Mouse (Mus musculus): Measurements from ENCODE around the gene Mfsd10. TPM values are rescaled to one million over a fixed set of nuclear protein-coding genes. Genes with fewer than 3 reads are reported as not detected.

Gene Mfsd10
- polyA plus RNA-seq, 1 experiment from 2014 or later: 93.6 TPM

GRCm38 (mm10) chr5:34591388-34592004 lies 45.5 kb downstream of the Mfsd10 start:
- Histone ChIP-seq H3K27me3 (ENCODE audit: control insufficient read depth, insufficient read depth, low read length) (no peaks in the 10 kb centered on the region), H3K4me1 (ENCODE audit: control insufficient read depth, insufficient read depth, low read length) (peaks cover 14% of the 10 kb centered on the region; the same call in 1 of the 2 replicates), H3K36me3 (ENCODE audit: control insufficient read depth, insufficient read depth, low read length) (no peaks in the 10 kb centered on the region), H3K4me2 (ENCODE audit: low read length) (no peak overlapping the region), H3K27ac (replicated peaks; ENCODE audit: low read depth, low read length) (no peak overlapping the region), H3K4me3 (replicated peaks; ENCODE audit: low read depth, low read length) (no peak overlapping the region), H3K9me3 (ENCODE audit: control insufficient read depth, low read length) (no peaks in the 10 kb centered on the region), H3K9ac (replicated peaks; ENCODE audit: low read length) (no peak overlapping the region)
- ATAC-seq (ENCODE audit: low FRiP score, low TSS enrichment) (no peak), DNase-seq (peak; percentile 29)
- WGBS: 15% methylated on average over 5 of the region's 5 CpGs

- no peak overlapping the region for H3K4me3 ChIP-seq (replicated peaks; ENCODE audit: low read depth, low read length)
- H3K9ac ChIP-seq (replicated peaks; ENCODE audit: low read length): no peak overlapping the region
- H3K36me3 ChIP-seq (ENCODE audit: control insufficient read depth, insufficient read depth, low read length): no peaks in the 10 kb centered on the region
- DNase-seq: no peak
- H3K9me3 ChIP-seq (ENCODE audit: control insufficient read depth, low read length): no peaks in the 10 kb centered on the region
- peaks cover 14% of the 10 kb centered on the region; the same call in 1 of the 2 replicates for H3K4me1 ChIP-seq (ENCODE audit: control insufficient read depth, insufficient read depth, low read length)
- H3K27me3 ChIP-seq (ENCODE audit: control insufficient read depth, insufficient read depth, low read length): no peaks in the 10 kb centered on the region
- no peak overlapping the region for H3K27ac ChIP-seq (replicated peaks; ENCODE audit: low read depth, low read length)
- 38% methylated on average over 4 of the region's 4 CpGs for WGBS
- no peak overlapping the region for H3K4me2 ChIP-seq (ENCODE audit: low read length)
- ATAC-seq (ENCODE audit: low FRiP score, low TSS enrichment): no peak
Observed at GRCm38 (mm10) chr5:34590702-34591101, 46.3 kb downstream of the Mfsd10 start.

- Histone ChIP-seq H3K9ac (replicated peaks; ENCODE audit: low read length) (no peak overlapping the region), H3K9me3 (ENCODE audit: control insufficient read depth, low read length) (no peaks in the 10 kb centered on the region), H3K36me3 (ENCODE audit: control insufficient read depth, insufficient read depth, low read length) (no peaks in the 10 kb centered on the region), H3K4me2 (ENCODE audit: low read length) (no peak overlapping the region), H3K27me3 (ENCODE audit: control insufficient read depth, insufficient read depth, low read length) (no peaks in the 10 kb centered on the region), H3K4me1 (ENCODE audit: control insufficient read depth, insufficient read depth, low read length) (peaks cover 14% of the 10 kb centered on the region; the same call in 1 of the 2 replicates), H3K4me3 (replicated peaks; ENCODE audit: low read depth, low read length) (no peak overlapping the region), H3K27ac (replicated peaks; ENCODE audit: low read depth, low read length) (no peak overlapping the region)
- no peak for DNase-seq
- 7% methylated on average over 5 of the region's 5 CpGs for WGBS
- ATAC-seq (ENCODE audit: low FRiP score, low TSS enrichment): no peak
Observed at GRCm38 (mm10) chr5:34590059-34590458, 47.0 kb downstream of the Mfsd10 start.

- Histone ChIP-seq H3K27ac (replicated peaks; ENCODE audit: low read depth, low read length) (no peak overlapping the region), H3K36me3 (ENCODE audit: control insufficient read depth, insufficient read depth, low read length) (0 out of 2 replicates have a peak, but pooled peaks cover 3% of the 10 kb centered on the region), H3K4me2 (ENCODE audit: low read length) (no peak overlapping the region), H3K4me1 (ENCODE audit: control insufficient read depth, insufficient read depth, low read length) (peaks cover 14% of the 10 kb centered on the region; the same call in 1 of the 2 replicates), H3K9me3 (ENCODE audit: control insufficient read depth, low read length) (no peaks in the 10 kb centered on the region), H3K9ac (replicated peaks; ENCODE audit: low read length) (no peak overlapping the region), H3K27me3 (ENCODE audit: control insufficient read depth, insufficient read depth, low read length) (no peaks in the 10 kb centered on the region), H3K4me3 (replicated peaks; ENCODE audit: low read depth, low read length) (no peak overlapping the region)
- DNase-seq: no peak
- WGBS: 66% methylated on average over 5 of the region's 5 CpGs
- no peak for ATAC-seq (ENCODE audit: low FRiP score, low TSS enrichment)
Observed at GRCm38 (mm10) chr5:34587881-34588280, 49.1 kb downstream of the Mfsd10 start.

GRCm38 (mm10) chr5:34585216-34585615 lies 51.8 kb downstream of the Mfsd10 start:
- Histone ChIP-seq H3K27ac (replicated peaks; ENCODE audit: low read depth, low read length) (no peak overlapping the region), H3K9ac (replicated peaks; ENCODE audit: low read length) (no peak overlapping the region), H3K4me1 (ENCODE audit: control insufficient read depth, insufficient read depth, low read length) (peaks cover 12% of the 10 kb centered on the region; the same call in 1 of the 2 replicates), H3K4me3 (replicated peaks; ENCODE audit: low read depth, low read length) (no peak overlapping the region), H3K9me3 (ENCODE audit: control insufficient read depth, low read length) (no peaks in the 10 kb centered on the region), H3K4me2 (ENCODE audit: low read length) (no peak overlapping the region), H3K27me3 (ENCODE audit: control insufficient read depth, insufficient read depth, low read length) (no peaks in the 10 kb centered on the region), H3K36me3 (ENCODE audit: control insufficient read depth, insufficient read depth, low read length) (0 out of 2 replicates have a peak, but pooled peaks cover 3% of the 10 kb centered on the region)
- DNase-seq: no peak
- no peak for ATAC-seq (ENCODE audit: low FRiP score, low TSS enrichment)
- 79% methylated on average over 5 of the region's 5 CpGs for WGBS

Other genes starting within 250 kb of the Mfsd10 start
- 5.9 and 6.2 TPM in 2 replicates for gene Tnip2, start 123.2 kb downstream of the Mfsd10 start, polyA plus RNA-seq (2014; fragmentation: Nextera tagmentation; extraction: Ambion mirVana)
- gene Sh3bp2, start 111.4 kb downstream of the Mfsd10 start, polyA plus RNA-seq (2014; fragmentation: Nextera tagmentation; extraction: Ambion mirVana): 21.7 and 30.6 TPM in 2 replicates
- 204 and 221 TPM in 2 replicates for gene Add1, start 63.5 kb downstream of the Mfsd10 start, polyA plus RNA-seq (2014; fragmentation: Nextera tagmentation; extraction: Ambion mirVana)
- 18.9 and 20.7 TPM in 2 replicates for gene Nop14, start 22.9 kb upstream of the Mfsd10 start, polyA plus RNA-seq (2014; fragmentation: Nextera tagmentation; extraction: Ambion mirVana)
- 1.5 and 1.6 TPM in 2 replicates for gene Grk4, start 23.2 kb upstream of the Mfsd10 start, polyA plus RNA-seq (2014; fragmentation: Nextera tagmentation; extraction: Ambion mirVana)
- 19.7 and 20.7 TPM in 2 replicates for gene Htt, start 124.5 kb upstream of the Mfsd10 start, polyA plus RNA-seq (2014; fragmentation: Nextera tagmentation; extraction: Ambion mirVana)